9 mouse cellular contexts compared by ENCODE assay signal in the genomic region with DNA sequence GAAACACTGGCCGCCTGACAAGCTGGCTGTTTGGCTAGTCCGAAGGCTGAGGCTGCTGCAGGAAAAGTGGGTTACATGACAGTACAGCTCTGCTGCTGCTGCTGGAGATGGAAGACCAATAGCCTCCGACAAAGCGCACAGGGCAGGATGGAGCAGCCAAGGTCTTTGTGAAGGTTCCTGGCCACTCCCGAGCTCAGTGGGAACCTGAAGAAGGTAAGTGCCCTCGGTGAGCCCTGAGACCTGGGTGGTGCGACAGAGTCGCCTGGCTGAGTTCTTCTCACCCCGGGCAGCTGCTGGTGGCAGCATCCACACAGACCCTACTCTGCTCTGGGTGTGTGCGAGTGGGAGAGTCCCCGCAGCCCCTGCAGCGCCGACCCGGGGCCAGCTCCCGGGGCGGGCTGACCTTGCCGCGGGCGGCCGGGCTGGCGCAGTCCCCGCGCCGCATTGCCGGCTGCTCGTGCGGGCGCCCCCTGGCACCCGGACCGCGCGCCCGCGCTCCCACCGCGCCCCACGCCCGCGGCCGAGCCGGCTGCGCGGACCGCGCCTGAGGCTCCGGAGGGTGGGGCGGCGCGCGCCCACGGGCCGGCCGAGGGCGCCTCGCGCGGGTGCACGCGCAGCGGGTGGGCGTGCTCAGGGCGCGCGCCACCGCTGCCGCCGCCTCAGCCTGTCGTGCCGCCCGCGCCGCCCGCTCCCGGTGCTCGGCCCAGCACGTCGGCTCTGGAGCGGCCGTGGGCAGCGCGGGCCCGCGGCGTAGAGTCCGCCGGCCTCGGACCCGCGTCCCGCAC. TPM values are rescaled to one million over a fixed set of nuclear protein-coding genes. Genes with fewer than 3 reads are reported as not detected.
DNase-seq lines count a peak whose midpoint lies in the region; ATAC-seq and TF ChIP-seq lines count a peak whose summit lies in the region.
"Had no signal": no experiment of that assay in that cellular context is flagged by ENCODE, and none has a peak within 500 bp of the region (broad histone marks: within the 10 kb centered on the region; RNA-seq: fewer than 3 reads in every experiment).

A gene (plus strand): TSS at position 44 of the 785 bp plus-strand sequence.

- H3K27me3 ChIP-seq in forebrain, embryonic 12.5 days = peaks cover 59% of the 10 kb centered on the region
- H3K27me3 ChIP-seq in intestine, embryonic 15.5 days (replicated peaks) = peaks cover 41% of the 10 kb centered on the region
- H3K27me3 ChIP-seq in limb, embryonic 13.5 days = peaks cover 88% of the 10 kb centered on the region
- no peaks in the 10 kb centered on the region for H3K27me3 ChIP-seq in midbrain, postnatal 0 days (ENCODE audit: insufficient read depth, low read length)

- peak; percentile 93 for DNase-seq in heart, adult 11 months
- DNase-seq in heart, postnatal 25 days (ENCODE audit: low spot score) = no peak
- peak; percentile 34 for DNase-seq in brain, embryonic 18.5 days (ENCODE audit: low read depth, low spot score)
- peak; percentile 76 for DNase-seq in midbrain, postnatal 0 days (ENCODE audit: low spot score)
- DNase-seq in ovary, postnatal 10 days (ENCODE audit: low spot score) = no peak

- H3K4me2 ChIP-seq in forebrain, embryonic 12.5 days = peak within 1 kb of the TSS; percentile 91
- H3K4me2 ChIP-seq in intestine, embryonic 15.5 days (replicated peaks) = peak within 1 kb of the TSS; percentile 78
- peak within 1 kb of the TSS; percentile 93 for H3K4me2 ChIP-seq in limb, embryonic 13.5 days (replicated peaks)
- peak within 1 kb of the TSS; percentile 90 for H3K4me2 ChIP-seq in midbrain, postnatal 0 days (ENCODE audit: low read depth, low read length, poor library complexity, severe bottlenecking)

- no peak within 1 kb of the TSS for H3K27ac ChIP-seq in forebrain, embryonic 12.5 days
- no peak within 1 kb of the TSS for H3K27ac ChIP-seq in intestine, embryonic 15.5 days
- no peak within 1 kb of the TSS for H3K27ac ChIP-seq in limb, embryonic 13.5 days
- peak within 1 kb of the TSS; percentile 70 for H3K27ac ChIP-seq in midbrain, postnatal 0 days (ENCODE audit: low read depth, low read length)
- H3K27ac ChIP-seq: macrophage had no signal

- H3K36me3 ChIP-seq in forebrain, embryonic 12.5 days (replicated peaks) = no peaks in the 10 kb centered on the region
- H3K36me3 ChIP-seq in intestine, embryonic 15.5 days = no peaks in the 10 kb centered on the region
- H3K36me3 ChIP-seq in limb, embryonic 13.5 days = no peaks in the 10 kb centered on the region
- no peaks in the 10 kb centered on the region for H3K36me3 ChIP-seq in midbrain, postnatal 0 days (ENCODE audit: insufficient read depth, low read length)

- intact Hi-C loops in heart, postnatal 25 days (cut with DNase I) = no loop called here

- H3K9me3 ChIP-seq in forebrain, embryonic 12.5 days = no peaks in the 10 kb centered on the region
- H3K9me3 ChIP-seq in intestine, embryonic 15.5 days = no peaks in the 10 kb centered on the region
- H3K9me3 ChIP-seq in limb, embryonic 13.5 days = no peaks in the 10 kb centered on the region
- H3K9me3 ChIP-seq in midbrain, postnatal 0 days (ENCODE audit: low read length) = no peaks in the 10 kb centered on the region

- H3K4me3 ChIP-seq in forebrain, embryonic 12.5 days (replicated peaks) = peak within 1 kb of the TSS; percentile 67
- peak within 1 kb of the TSS; percentile 63 for H3K4me3 ChIP-seq in intestine, embryonic 15.5 days (replicated peaks)
- H3K4me3 ChIP-seq in limb, embryonic 13.5 days = peak within 1 kb of the TSS; percentile 65
- H3K4me3 ChIP-seq in midbrain, postnatal 0 days (ENCODE audit: low read depth, low read length) = peak within 1 kb of the TSS; percentile 76

- peaks cover 5% of the 10 kb centered on the region; the same call in 1 of the 2 replicates for H3K4me1 ChIP-seq in forebrain, embryonic 12.5 days
- peaks cover 3% of the 10 kb centered on the region for H3K4me1 ChIP-seq in intestine, embryonic 15.5 days (replicated peaks)
- 0 out of 2 replicates have a peak, but pooled peaks cover 4% of the 10 kb centered on the region for H3K4me1 ChIP-seq in limb, embryonic 13.5 days
- H3K4me1 ChIP-seq in midbrain, postnatal 0 days (ENCODE audit: insufficient read depth, low read length) = peaks cover 14% of the 10 kb centered on the region

- H3K9ac ChIP-seq in forebrain, embryonic 12.5 days = peak within 1 kb of the TSS; percentile 72
- peak within 1 kb of the TSS; percentile 43 for H3K9ac ChIP-seq in intestine, embryonic 15.5 days
- peak within 1 kb of the TSS; percentile 73 for H3K9ac ChIP-seq in limb, embryonic 13.5 days
- H3K9ac ChIP-seq in midbrain, postnatal 0 days (replicated peaks; ENCODE audit: low read length, poor library complexity, severe bottlenecking) = peak within 1 kb of the TSS; percentile 89

- WGBS in forebrain, embryonic 12.5 days = under 1% methylated on average over 70 of the region's 90 CpGs
- WGBS in intestine, embryonic 15.5 days = under 1% methylated on average over 83 of the region's 90 CpGs
- WGBS in limb, embryonic 13.5 days = 2% methylated on average over 48 of the region's 90 CpGs
- 1% methylated on average over 59 of the region's 90 CpGs for WGBS in midbrain, postnatal 0 days

- TF ChIP-seq CTCF in midbrain, postnatal 0 days (IDR thresholded peaks at IDR 0.05) = no peak

- ATAC-seq in forebrain, embryonic 12.5 days (ENCODE audit: low FRiP score) = peak; percentile 83
- ATAC-seq in intestine, embryonic 15.5 days = peak; percentile 87
- ATAC-seq in limb, embryonic 13.5 days (ENCODE audit: low FRiP score, low read depth) = peak; percentile 73; the same call in 1 of the 2 replicates
- ATAC-seq in midbrain, postnatal 0 days (ENCODE audit: low FRiP score) = peak; percentile 80

RNA-seq across cellular contexts. Expression of the gene that starts here (rescaled TPM):
- 1 to 10 TPM; 9.0 to 9.4 TPM for total RNA-seq in heart, postnatal 25 days (2021)
- polyA plus RNA-seq in forebrain, embryonic 12.5 days (2016; fragmentation: Nextera tagmentation; extraction: Ambion mirVana) = 4.2 and 5.4 TPM in 2 replicates
- polyA plus RNA-seq in intestine, embryonic 15.5 days (2015; fragmentation: Nextera tagmentation; extraction: Ambion mirVana) = 0.82 and 1.6 TPM in 2 replicates
- polyA plus RNA-seq in limb, embryonic 13.5 days (2015; fragmentation: Nextera tagmentation; extraction: Ambion mirVana) = 0.79 and 0.94 TPM in 2 replicates
- total RNA-seq in midbrain, postnatal 0 days (2014; rRNA removed) = 130 and 148 TPM in 2 replicates
- polyA plus RNA-seq in midbrain, postnatal 0 days (2015; fragmentation: Nextera tagmentation; extraction: Ambion mirVana) = 44.4 and 45.0 TPM in 2 replicates
- polyA plus RNA-seq: macrophage had no signal

Comparison
In these comparisons a context has a peak if more than half of its experiments do, and no peak if none do; other contexts are left out.
1. RNA of the gene that starts here (total RNA-seq): 130 to 148 TPM in midbrain, postnatal 0 days; 9.0 to 9.4 TPM in heart, postnatal 25 days; every median in the first group is over 10 times any median in the second.
2. DNase-seq: peak in heart, adult 11 months (single experiment), brain, embryonic 18.5 days (single experiment) and midbrain, postnatal 0 days (single experiment); none in heart, postnatal 25 days (single experiment) and ovary, postnatal 10 days (single experiment).
3. Peak in ATAC-seq, H3K4me3 ChIP-seq, H3K9ac ChIP-seq and H3K4me2 ChIP-seq in limb, embryonic 13.5 days; RNA of the gene not detected or under 1 TPM.
4. Peak in every context shown above with its lines, with median percentiles within 50 percentile points of each other: ATAC-seq, H3K4me2 ChIP-seq, H3K4me3 ChIP-seq and H3K9ac ChIP-seq.